Mouse (Mus musculus): ENCODE measurements at regions not wholly inside any gene's neighbourhood (a gene's known extent, or its start where the extent isn't known, plus 50 kb on each side); places are given as distances from the start of the nearest gene placed in this dataset.

DNA sequence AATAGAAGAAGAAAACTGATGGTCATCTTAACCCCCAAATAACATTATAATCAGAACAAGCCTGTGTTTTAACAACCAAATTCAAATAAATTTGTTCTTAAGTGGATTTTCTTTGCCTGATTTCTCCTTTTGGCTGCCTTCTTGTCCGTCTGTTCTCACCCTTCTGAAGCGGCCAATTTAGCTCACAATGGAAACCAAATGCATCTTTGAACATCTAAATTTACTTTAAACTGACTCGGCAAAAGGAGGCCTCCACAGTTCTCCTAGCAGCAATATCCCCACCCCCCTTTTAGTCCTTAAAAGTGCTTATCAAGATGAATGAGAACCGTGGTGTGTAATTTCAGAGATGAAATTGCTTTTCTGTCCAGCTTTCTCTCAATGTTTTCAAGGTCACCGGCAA, 389.6 kb upstream of the Adamts16 start:
- no peak for DNase-seq

DNA sequence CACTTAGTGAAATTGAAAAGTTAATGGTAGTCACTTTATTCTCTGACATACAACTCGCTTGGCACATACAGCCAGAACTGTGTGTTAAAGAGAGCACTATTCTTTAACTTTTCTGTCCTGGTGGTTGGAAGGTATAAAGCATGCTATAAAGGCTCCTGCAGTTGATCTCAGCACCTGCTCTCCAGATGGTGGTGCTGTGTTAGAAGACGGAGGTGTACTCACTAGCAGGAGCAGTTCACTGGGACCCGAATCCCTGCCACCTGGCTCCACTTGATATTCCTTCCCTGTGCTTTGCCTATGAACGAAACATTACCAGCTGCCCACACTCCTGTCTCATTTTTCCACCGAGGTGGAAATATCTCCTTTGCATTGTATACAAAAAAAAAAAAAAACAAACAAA, 373.2 kb upstream of the Adamts16 start:
- DNase-seq: no peak

DNA sequence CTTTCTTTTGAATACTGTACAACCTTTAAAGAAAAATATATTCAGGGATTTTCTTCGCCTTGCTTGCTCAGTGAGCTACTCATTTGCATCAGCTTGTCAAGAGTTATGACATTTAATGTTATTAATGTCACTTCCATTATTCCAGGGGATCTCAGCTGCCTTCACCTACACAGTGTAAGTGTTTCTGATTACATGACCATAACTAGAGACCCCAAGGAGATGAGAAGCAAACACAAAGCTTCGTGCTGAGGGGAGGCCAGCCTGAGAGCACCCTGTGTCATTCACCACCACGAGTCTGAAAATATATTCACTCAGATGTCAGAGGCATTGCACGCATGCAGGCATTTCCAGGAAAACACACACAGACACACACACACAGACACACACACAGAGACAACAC, 369.8 kb upstream of the Adamts16 start:
- no peak for DNase-seq

DNA sequence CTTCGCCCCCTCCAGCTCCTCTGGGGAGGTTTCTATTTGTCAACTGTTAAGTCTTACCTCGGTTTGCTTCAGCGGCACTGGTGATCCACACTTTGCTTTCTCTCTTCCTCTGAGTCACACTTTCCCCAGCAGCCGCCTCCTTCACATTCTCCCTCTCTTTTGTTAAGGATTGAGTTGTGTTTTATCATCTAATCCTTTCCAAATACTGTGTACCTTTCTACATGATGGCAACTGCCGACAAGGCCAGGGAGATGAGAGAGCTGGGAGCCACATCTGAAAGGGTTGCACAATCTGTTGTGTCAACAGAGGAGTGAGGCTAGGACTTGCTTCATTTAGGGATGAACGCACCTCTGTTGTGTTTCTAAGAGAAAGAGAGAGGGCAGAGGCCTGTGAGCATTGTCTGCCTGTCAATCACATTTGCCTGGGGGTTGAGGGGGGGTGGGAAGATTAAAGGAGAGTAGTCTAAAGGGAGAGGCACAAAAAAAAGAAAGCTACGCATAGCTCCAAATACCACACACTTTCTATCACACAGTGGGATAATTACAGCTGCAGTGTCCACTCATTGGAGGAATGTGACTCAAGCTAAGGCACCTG, 369.1 kb upstream of the Adamts16 start:
- DNase-seq: no peak

DNA sequence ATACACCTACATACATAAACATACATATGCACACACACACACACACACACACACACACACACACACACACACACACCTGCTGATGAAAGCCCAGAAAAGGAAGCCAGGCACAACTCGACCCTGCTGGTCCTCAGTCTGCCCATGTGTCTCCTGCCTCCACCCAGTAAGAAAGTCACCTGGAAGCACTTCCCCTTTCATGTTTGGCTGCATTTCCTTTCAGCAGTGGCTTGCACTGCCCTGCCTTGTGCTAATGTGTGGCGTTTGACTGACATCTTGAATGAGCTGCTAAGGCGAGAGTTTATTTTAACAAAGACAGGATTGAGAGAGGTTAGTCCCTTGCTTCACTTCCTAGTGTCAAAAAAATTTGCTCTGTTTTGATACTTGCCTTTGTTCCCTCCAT, 364.1 kb upstream of the Adamts16 start:
- DNase-seq: no peak

DNA sequence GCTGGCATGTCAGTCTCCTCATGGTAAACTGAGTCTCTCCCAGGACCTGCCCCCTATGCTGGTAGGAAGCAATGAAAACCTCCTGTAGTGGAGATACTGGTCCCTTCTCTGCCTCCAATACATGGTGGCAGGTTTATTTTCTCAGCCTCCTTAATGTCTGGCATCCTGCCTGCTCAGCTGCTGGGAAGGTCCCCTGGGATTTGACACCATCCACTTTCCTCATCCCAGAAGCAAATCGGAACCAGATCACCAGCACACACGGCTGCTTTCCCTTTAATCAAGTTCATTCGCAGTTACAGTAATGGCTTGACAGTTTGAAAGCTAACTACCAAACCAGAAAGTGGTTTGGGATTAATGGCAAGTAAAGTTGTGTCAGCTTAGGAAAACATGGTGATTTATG, 359.0 kb upstream of the Adamts16 start:
- no peak for DNase-seq

DNA sequence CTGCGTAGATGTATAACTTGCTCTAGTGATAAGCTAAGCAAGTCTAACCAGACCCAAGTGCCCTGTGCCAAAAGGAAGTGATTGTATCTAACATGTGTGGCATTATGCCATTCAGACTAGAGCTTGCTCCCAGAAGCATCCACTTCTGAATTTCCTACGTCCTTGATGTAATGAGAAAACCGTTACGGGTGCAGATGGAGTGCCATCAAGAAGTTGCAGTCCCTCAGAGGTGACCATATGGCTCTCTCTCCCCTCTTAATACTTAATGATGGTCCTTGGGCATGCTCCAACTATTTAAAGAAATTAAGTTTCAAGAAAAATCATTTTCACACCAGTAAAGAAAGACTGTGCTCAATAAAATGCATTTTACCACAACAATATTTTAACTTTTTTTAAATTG, 354.1 kb upstream of the Adamts16 start:
- no peak for DNase-seq

DNA sequence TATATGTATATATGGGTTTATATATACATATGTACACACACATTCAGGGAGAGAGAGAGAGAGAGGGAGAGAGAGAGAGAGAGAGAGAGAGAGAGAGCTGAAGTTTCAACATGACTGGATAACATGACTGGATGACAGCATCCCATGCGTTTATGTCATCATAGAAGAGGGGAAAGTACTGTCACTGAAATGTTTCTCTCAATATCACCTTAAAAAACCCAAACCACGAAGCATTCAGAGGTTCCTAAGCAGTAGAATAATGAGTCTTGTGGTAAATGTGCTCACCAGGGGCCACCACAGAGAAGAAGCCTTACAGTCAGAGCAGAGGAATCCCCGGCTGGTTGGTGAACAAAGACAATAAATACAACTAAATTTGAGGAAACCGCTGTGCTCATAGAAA, 342.9 kb upstream of the Adamts16 start:
- DNase-seq: no peak

DNA sequence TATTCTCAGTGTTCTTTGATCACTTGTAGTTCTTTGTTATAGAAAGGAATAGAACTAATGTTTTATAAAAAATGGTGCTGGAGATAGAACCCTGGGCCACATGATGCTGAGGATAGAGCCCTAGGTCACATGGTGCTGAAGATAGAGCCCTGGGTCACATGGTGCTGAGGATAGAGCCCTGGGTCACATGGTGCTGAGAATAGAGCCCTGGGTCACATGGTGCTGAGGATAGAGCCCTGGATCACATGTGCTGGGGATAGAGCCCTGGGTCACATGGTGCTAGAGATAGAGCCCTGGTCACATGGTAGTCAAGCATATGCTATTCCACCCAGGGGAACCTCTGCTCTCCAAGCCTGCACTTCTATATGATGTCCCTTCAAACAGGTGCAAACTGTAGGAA, 337.5 kb upstream of the Adamts16 start:
- DNase-seq: no peak

DNA sequence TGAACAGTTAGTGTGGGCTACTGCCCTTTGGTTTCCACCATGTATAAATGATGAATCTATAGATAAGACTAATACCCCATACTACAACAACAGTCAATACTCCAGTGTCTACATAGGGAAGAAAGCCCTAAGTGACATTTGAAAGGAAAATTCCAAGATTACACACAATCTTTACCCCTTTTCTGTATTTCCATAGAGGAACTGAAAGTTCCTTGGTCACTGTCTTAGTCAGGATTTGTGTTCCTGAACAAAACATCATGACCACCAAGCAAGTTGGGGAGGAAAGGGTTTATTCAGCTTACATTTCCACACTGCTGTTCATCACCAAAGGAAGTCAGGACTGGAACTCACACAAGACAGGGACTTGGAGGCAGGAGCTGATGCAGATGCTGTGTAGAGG, 332.7 kb upstream of the Adamts16 start:
- DNase-seq: no peak

DNA sequence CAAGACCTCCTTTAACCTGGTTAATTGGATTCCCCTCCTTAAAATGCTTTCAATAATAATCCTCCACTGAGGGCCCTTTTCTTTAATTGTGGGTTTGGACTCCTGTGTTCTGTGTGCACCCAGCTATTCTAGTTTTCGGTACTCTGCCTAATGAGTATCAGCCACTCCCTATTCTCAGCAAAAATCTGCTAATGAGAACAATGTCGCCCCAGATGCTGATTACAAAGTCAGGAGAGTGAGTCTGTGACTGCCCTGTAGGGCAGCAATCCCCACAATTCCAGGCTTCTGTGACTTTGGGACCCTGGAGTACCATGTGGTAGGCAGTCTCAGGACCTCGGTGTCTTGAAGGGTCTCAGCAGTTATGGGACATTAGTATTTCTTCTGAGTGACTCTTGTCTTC, 324.6 kb upstream of the Adamts16 start:
- DNase-seq: no peak

DNA sequence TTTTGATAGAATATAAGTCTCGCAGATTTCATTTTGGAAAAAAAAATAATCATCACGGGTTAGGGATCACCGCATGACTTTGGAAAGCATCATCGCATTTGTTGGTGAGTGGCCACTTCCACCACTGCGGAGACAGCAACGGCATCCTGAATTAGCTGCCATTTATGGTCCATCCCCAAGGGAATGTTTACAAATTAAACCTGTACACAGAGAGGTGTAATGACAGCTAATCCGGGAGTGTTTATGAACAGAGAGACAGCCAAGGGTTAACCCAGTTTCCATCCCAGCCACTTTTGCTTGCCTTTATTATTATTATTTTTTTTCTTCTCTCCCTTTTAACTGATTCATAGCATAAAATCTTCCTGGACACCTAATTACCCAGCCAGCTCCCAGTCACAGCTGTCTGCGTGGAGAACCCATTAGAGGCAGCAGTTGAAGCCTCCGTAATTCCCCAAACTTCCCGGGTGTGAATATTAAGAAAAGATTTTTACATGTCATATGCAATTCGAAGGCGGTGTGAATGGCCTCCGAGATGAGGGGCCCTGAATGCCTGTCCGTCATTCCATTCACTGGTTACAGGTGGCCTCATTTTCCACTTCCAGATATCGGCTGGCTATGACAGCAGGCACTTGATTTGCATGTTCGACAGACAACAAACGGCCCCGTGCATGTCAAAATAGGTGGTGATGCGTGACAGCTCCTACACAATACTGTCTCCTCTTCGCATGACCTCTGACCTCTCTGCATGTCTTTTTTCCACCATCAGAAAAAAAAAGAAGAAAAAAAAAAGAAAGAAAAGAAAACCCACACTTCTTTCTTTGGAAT, 323.7 kb upstream of the Adamts16 start:
- DNase-seq: no peak

DNA sequence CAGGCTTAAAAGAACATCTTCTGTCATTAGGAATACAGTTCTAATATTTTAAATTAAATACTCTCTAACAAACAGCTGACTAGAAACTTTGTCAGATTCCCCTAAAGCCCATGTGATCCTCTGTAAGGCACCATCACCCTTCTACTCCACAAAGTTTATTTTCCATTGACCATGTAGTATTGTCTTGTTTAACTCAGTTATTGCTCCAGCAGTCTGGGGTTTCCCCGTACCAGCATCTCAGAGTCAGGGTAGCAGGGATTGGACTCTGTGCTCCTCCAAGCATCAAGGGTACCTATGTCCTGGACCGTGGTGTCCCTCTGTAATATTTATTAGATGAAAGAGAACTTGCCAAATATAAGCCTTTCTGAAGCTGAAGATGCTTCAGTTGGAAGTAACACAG, 322.4 kb upstream of the Adamts16 start:
- DNase-seq: no peak

DNA sequence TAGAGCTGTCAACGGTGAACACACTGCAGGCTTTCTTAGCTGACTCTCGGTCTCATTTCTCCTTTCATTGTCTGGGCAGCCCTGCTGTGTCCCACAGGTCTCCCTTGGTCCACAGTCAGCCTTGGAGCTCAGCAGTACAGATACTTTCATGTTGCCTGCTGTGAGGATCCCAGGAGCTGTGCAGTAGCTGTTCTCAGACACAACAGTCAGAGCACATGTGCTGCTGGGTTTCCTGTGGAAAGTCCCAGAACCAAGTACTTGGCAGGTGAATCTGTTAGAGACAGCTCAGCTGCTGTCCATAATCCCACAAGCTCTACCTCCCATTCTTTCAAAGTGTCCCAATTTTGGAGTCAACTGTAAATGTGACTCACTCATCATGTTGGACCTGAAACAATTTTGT, 321.3 kb upstream of the Adamts16 start:
- no peak for DNase-seq

DNA sequence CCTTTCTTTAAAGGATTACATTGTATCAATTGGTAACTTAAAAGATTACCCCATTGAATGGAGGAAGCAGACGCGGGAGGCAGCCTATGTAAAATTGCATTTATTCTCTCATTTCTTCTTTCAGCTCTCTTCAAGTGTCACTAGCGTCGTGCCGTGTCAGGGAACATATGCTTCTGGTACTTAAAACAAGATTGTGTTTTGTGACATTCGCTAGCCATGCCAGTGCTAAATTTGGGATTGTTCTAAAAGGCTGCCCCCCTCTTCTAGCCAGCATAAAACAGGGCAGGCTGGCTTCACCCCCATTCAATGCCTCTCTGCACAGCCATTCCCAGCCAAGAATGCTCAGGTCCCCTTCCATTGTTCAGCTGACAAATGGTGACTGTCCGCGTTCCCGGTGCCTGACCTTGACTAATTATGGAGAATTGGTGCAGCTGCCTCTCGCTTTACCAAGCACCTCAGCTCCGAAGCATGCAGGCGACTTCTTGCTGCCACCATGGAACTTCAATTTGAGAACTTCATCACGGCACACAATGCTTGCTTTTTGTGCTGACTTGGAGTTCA, 316.8 kb upstream of the Adamts16 start:
- DNase-seq: no peak

DNA sequence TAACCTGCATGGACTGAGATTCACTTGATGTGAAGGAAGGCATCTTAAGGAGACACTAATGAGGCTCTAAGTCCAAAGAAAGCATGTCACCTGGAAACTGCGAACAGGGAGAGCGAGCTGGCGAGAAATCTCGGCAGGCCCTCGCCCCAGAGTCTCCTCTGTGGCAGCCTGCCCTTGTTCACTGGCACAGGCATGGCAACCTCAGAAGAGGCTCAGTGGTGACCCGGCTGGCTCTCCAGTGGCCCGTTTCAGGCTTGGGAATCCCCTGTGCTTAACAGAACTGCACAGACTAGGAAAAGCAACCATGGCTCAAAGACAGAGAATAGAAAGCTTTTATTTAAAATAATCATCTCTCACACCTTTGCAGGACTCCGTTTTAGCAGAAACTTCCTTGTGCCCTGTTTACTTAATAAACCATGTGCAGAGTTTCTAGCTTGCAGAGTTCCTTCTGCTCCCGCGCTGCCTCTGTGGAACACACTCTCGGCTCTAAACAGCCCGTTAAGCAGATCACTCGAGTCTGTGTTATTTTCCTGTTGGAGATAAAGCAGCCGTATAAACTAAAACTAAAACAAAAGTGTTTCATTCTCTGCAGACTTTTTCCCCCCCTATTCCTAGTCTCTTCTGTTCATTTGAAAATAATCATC, 316.2 kb upstream of the Adamts16 start:
- no peak for DNase-seq

DNA sequence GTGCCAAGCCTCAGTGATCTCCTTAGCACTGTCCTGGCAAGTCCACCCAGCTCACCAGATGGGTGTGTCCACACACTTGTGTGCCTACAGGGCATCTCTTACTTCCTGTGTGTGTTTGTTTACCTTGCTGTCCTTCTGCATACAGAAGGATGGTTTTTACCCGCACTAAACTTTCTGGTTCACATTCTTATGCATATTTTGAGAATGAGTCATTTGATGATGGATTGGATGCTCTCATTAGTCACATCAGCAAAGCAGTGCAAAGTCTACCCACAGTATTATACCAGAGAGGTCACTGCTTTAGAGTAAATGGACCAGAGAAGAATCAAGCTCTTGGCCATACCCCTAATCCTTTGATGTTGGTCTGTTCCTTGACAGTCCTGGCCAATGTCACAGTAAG, 308.5 kb upstream of the Adamts16 start:
- no peak for DNase-seq

DNA sequence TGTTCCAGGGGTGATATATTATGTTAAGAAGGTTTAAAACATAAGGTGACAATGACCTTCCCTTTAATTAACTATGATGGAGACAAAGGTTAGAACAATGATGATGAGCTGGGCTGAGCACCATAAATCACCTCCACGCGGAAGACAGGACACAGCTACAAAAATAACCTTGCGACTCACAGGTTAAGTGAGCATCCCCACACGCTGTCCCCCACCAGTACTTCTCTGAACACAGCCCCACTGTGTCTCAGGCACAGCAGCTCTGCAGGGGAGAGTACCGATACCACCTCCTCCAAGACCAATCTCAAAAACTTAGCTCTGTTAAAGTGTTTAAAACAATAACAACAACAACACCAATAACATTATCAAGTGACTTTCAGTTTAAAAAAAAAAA, 307.7 kb upstream of the Adamts16 start:
- no peak for DNase-seq

DNA sequence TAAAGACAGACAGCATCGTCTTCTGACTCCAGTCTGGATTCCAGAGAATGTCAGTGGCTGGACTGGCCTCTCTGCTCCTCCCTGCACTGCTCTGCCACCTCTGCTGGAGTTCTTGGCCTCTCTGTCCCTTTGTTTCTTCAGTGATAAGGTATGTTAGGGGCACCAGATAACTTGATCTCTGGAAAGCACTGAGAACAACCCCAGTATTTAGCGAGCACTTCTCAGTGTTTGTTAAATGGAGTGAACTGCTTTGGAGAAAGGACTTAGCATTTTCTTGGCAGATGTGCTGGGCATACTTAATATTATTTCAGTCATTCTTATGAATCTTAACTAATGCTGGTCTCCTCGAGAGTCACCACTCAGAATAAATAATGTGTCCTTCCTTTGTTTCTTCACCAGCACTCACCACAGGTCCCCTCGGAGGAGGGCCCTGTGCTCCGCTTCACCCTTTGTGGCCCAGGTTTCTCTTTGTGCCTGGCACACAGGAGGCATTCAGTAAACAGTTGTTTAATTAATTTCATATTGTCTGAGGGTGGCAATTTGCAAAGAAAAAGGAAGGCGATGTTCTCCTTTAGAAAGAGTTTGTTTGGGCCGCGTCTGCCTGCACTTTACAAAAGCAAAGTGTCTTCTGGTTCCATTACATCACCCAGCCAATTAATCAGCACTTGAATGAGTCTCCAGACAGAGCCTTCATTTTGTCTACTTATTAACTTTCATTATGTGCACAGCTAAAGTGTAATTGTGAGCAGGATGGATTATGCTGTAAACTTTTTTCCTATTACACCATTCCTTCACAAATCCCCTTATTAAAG, 307.1 kb upstream of the Adamts16 start:
- DNase-seq: no peak

DNA sequence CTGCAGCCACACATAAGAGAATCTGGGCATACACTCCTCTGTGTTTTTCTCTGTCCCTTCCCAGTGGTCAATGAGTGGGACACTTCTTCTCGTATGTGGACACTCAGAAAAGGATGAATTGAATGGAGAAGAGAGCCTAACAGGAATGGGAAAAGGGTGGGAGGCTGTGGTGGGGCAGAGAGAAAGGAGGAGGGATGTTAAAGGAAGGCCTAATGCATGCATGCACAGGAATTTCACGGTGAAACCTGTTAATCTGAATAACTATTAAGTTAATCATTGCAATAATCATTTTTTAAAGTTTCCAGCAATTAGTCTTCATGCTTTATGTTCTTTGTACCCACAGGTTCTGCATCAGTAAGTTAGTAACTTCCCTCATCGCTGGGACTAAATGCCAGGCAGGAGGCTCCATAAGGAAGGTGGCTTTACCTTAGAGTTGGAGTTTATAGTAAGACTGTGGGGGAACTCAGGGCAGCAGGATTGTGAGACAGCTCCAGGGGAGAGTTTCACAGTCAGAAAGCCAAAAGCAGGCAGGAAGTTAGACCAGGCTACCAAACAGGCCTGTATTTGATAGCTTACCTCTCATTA, 305.3 kb upstream of the Adamts16 start:
- DNase-seq: no peak

DNA sequence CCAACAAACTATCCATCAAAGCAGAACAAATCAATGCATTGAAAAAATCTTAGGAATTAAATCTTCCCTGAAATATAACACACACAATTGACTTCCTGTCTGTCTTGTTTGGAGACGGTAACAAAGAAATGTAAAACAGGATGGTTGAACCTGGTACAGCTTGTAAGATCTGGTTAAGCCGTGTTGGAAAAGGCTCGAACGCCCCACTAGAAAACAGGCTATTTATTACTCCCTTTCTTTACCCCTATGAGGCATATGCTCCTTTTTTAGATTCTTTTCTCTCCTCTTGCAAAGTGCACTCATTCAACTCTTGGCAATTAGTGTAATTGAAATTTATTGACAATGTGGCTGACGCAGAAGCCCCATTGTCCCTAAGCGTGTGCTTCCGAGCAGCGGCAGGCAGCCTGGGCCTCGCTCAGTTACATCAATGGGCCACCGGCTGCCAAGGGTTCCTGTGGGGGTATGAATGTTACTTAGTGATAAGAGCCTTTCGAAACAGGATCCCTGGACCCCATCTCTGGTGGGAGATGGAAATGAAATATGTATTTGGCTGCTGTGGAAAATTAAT, 297.2 kb upstream of the Adamts16 start:
- no peak for DNase-seq

DNA sequence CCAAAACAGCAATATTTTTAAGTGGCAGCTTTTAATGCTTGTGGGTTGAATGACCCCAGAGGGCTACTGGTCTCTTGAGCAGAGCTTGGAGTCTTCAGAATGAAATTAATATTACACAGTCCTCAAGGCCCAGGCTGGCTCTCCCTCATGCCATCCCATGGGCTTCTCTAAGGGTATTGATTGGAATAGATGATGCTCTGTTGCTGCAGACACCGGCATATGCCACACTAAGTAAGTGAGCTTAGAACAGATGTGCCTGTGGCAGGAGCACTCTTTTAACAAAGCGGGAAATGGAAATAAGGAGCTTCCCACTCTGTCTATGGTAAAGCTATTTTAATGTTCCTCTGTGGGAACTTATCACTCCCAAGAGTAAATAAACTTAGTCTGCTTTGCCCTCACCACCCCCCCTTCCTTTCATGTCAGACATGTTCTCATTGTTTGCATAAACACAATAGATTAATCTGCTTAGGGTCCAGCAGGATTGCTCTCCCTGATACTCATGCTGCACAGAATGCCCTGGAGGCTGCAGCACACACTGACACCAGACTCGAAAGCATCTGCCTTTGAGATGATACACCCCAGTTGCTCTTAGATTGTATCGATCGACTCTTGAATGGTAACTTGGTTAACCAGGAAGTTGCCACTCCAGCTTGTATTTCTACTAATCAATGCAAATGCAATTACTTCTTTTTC, 294.5 kb upstream of the Adamts16 start:
- DNase-seq: no peak
